Mouse (Mus musculus) CD4-positive, CD25-positive, alpha-beta regulatory T cell, adult 2 months (primary cell): Measurements from ENCODE around the gene Hrc.
"Not testable (repeated sequence)": the region's sequence is repeated elsewhere in the genome, so short reads cannot be mapped to it uniquely, and the experiment has no call there.

Experiments used
- DNase-seq: peaks from one replicate; pipeline ENCODE4 v3.0.0-alpha.2; 2012; ENCODE audit warnings: low read depth, low spot score

Gene Hrc

DNA sequence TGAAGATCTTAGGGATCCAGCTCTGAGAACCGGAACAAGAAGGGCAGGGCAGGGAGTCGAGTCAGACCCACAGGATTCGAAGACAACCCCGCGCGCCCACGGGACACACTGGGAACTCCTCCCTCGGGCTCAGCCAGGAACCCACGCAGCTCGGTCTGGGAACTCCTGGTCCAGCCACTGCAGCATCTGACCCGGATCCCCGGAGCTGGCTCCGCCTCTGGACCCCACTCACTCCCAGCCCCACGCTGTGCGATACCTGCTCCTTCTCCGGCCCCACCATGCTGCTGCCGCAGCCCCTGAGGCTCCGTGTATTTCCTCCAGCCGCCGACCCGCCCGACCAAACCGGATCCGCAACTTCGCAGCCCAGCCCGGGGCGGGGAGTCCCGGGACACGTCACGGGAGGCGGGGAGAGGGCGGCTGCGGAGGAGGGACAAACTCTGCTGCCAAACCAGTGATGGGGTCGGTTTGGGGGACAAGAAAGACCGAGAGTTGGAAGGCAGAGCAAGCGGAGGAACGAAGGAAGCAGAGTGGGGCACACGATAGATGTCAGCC lies 1.6 kb upstream of the Hrc start, which contains the start of gene Trpm4:
TSS of gene Trpm4 (minus strand) at position 350 of the 552 bp plus-strand sequence.
- DNase-seq: peak; percentile 91

DNA sequence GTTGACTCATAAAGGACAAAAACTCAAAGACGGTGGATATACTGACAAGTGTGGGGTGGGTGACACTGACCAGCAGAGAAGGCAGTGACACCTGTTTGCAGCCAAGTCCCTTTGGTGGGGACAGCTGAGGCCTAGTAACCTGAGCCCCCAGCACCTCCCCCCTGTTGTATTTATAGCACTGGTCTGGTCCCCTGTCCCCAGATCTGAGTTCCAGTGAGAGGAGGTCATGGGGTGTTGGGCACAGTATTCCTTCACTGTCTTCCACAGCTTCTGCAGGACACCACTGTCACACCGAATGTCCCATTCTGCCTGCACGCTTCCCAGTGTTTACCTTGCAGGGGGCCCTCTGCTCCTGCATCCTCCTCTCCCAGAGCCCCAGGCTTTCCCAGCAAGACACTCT lies 485 bp upstream of the Hrc start:
- no peak for DNase-seq

DNA sequence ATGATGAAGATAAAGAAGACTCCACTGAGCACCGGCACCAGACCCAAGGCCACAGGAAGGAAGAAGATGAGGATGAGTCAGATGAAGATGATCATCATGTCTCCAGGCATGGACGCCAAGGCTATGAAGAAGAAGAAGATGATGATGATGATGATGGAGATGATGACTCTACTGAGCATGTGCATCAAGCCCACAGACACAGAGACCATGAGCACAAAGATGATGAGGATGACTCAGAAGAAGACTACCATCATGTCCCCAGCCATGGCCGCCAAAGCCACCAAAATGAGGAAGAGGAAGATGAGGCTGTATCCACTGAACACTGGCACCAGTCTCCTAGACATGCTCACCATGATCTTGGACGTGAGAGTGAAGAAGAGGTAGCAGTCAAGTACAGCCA lies 1.2 kb downstream of the Hrc start:
- no peak for DNase-seq

DNA sequence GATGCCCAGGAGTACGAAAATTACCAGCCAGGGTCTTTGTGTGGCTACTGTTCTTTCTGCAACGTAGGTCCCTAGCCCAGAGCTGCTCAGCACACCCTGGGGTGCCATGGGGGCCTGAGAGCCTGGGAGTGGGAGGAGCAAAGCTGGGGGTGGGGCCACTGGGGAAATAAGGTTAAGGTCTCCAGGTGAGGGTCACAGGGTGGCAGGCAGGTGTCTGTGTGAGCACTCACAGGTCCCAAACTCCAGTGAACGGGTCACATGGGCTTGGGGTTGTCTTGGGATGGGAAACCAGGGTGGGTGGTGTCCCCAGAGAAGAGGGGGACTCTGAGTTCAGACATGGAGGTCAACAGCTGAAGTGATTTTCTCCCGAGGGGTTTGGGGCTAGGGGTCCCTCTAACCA lies 2.4 kb downstream of the Hrc start:
- DNase-seq: peak; percentile 23

DNA sequence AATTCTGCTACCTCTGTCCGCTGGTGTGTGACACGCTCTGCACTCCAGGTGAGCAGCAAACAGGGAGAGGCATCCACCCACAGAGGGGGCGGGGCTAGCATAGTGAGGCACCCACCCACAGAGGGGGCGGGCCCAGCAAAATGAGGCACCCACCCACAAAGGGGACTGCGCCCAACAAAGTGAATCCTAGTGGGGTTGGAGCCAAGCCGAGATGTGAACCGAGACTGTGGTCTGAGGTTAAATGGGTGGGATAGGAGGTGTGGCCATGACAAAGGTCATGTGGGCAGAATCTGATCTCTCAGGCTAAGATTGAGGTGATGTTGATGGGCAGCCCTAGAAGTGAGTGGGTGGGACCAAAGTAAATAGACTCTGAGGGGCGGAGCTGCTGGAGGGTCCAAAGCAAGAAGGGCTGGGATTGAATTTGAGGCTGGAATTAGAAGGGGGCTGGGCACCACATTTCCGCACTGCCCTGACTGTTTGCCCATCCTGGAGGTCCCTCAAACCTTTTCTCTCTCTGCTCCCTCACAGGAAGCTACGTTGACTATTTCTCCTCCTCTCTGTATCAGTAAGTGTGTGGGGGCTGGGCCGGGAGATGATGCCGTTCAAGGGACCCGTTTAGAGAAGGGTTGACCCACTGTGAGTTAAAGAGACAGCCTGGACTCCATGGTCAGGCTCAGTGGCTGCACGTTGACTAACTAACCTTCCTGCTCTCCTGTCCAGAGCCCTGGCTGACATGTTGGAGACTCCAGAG lies 3.2 kb downstream of the Hrc start:
- peak; percentile 76 for DNase-seq

DNA sequence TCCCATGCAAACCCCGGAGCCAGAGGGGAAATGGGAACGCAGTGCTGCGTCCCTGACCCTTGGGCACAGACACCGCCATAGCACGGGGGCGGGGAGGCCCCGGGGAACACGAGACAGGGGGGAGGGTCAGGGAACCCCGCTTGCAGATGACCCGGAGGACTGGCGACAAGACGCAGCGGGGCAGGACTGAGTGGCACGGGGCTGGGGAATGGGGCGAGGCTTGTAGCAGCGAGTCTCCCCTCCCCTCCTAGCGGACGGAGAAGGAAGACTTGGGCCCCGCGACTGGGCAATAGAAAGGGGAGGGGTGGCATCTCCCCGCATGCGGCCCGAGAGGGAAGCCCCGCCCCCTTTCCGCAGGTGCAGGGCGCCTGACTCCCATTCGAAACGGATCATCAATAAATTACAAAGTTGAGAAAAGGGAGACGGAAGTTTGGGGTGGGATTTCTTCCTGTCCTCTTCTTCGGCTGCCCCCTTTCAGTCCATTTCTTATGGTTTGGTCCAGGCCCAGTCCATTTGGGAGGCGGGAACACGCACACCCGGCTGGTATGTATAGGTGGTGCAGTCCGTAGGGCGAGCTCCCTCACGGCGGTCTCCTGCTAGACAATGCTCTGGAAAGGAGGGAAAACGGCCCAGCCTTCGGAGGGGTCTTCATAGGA lies 4.4 kb downstream of the Hrc start:
- peak; percentile 68 for DNase-seq

DNA sequence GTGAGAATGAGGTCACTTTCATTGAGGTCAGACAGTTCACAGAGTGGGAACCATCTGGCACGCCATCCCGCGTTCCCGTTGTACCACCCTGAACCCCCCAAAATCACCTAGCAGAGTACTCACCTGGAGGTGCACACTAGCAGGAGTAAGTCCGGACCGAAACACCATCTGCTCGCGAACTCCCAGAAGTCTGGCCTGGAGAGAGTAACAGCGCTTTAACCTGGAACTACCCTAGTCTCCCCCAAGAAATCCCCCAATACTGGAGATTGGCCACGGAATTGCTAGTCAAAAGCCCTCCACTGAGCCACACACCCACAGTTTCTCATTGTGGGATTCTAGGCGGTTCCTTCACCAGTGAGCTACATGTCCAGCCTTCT lies 5.0 kb downstream of the Hrc start:
- DNase-seq: no peak

DNA sequence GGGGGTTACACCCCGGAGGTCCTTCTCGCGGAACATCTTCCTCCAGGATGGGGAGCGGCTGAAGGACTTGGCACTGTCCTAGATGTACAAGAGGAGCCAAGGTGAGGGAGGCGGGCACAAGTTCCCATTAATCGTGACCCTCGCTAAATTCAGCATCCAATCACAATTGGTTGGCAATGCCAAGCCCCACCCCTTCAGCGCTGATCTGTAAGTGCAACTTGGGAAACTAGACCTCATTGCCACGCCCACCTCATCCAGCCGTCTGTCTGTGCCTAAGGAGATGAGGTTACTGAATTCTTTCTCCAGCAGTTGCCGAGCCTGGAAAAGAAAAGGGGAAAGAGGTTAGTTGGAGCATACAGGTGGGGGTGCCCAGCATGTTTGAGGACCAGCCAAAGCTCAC lies 5.6 kb downstream of the Hrc start:
- DNase-seq: peak; percentile 55

DNA sequence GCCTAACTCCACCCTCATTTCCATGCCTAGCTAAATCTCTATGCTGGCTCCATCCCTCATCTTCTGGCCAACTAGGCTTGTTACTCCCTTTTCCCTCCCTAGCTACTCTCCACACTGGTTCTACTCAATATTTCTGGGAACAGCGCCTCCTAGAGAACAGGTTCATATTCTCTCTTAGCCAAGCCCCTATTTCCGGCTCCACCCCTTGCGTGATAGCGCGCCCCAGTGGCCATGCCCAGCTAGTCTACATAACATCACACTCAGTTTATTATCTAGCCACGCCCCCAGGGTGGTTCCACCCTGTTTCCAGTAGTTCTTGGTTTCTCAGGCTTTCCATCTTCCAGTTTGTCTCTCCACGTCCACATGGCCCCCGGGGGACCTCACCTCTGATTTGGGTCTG lies 6.2 kb downstream of the Hrc start:
- peak; percentile 94 for DNase-seq

DNA sequence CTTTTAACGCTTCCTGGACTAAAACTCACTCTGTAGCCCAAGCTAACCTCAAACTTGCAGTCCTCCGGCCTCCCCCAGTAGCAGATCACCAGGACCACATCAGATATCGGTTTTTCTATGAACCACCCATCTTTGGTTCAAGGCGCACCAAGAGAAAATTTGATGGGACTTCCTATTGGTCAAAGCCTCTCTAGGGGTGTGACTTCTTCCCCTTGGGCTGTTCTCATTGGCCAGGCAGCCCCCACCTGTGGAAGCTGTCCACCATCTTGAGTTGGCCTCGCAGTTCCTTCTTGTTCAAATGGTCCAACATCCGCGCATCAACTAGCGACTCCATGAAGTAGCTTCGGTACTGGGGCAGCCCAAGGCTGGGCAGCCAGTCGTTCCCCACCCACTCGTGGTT lies 7.0 kb downstream of the Hrc start:
- no peak for DNase-seq

DNA sequence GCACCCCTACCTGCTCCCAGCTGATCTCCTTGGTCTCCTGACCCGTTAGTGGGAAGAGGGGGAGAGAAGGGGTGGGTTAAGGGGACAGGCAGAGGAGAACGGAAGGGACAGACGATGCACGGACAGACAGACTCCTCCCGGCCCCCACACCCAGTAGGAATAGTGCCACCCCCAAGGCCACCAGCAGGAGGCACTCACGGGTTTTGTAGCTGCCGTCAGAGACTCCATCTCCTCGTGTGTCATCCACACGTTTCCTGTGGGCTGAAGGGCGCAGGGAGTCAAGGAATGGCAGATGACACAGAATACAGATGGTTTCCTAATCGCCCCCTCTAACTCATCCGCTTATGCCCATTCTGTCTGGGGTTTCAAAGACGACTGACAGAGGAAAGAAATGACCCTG lies 8.5 kb downstream of the Hrc start:
- peak; percentile 62 for DNase-seq

DNA sequence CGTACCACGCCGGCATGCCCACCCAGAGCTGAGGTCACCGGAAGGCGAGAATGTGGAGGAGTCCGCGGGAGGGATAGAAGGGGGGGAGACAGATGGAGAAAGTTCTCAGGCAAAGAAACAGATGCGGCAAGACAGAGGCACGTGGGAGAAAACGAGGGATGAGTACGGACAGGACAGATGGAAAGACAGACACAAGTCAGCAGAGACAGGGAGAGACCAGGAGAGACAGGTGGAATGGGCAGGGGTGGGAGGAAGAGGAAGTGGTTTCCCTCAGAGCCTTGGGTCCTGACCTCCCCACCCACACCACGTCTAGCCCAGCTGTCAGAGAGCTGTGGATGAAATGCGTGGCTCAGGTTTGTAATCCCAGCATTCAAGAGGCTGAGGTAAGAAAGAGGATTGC lies 11.8 kb downstream of the Hrc start:
- no peak for DNase-seq

DNA sequence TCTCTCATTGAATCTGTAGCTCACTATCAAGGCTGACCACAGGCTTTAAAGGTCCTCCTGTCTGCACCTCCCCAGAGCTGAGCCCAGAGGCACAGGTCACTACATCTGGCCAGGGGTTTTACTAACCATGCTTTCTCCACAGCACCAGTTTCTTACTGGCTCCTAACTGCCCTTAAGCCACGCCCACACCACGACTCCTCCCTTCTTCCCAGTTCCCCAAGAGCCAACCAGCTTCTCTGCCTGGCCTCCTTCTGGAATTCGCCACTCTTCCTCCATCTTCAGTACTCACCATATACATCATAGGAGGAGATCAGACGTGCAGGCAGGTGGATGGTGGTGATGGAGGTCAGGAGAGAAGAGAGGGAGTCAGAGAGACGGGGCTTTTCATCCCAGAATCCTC lies 18.0 kb downstream of the Hrc start:
- no peak for DNase-seq

DNA sequence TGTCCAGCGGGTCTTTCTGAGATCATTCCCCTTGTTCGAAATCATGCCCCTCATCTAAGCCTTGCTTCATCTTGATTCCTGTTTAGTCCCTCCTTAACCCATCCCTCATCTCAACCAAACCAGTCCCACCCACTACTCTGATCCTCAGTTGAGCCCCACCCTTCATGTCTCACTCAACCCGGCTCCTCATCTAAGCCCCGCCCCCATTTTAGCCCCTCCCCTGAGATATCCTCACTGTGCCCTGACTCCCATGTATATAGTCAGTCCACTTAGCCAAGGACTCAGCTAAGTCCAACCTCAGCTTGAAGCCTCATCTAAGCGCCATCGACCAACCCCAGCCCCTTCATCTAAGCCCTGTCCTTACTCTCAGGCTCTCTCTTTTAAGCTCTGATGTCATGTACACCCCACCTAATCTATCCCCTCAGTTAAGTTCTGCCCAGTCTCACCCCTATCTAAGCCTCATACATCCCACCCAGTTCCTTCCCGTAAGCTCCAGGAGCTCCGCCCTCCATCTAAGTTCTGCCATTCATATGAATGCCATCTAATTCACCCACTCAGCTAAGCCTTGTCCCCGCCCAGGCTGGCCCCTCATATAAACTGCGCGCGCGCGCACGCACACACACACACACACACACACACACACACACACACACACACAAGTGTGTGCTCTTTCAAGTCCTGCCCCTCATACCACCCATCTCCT lies 20.4 kb downstream of the Hrc start:
- DNase-seq: no peak

DNA sequence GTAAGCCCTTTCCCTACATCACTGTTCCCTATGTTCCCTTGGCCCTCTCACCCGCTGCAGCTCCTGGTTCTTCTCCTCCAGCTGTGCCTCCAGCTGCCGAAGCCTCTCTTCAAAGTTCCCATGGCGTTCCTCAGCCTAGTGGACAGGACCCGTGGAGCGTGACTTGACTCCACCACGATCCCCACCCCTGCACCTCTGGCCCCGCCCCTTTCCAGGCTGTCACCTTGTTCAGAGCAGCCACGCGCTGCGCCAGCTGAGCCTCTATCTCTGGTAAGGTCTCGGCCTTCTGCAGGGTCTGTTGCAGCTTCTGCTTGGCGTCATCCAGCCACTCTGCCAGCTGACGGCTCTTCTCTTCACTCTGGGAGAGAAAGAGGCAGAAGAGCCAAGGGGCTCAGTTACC lies 21.0 kb downstream of the Hrc start:
- no peak for DNase-seq

DNA sequence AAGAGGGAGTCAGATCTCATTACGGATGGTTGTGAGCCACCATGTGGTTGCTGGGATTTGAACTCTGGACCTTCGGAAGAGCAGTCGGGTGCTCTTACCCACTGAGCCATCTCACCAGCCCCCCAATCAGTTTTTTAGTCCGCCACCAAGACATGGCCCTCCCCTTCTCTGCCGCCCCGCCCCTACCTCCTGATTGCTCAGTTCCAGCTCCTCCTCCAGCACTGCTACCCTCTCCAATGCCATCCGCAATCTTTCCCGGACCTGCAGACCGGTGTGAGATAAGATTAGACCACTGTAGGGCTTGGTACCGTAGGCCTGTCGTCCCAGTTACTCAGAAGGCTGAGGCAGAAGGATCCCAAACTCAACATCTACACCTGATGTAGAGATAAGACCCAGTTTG lies 24.0 kb downstream of the Hrc start:
- DNase-seq: not testable (repeated sequence)

DNA sequence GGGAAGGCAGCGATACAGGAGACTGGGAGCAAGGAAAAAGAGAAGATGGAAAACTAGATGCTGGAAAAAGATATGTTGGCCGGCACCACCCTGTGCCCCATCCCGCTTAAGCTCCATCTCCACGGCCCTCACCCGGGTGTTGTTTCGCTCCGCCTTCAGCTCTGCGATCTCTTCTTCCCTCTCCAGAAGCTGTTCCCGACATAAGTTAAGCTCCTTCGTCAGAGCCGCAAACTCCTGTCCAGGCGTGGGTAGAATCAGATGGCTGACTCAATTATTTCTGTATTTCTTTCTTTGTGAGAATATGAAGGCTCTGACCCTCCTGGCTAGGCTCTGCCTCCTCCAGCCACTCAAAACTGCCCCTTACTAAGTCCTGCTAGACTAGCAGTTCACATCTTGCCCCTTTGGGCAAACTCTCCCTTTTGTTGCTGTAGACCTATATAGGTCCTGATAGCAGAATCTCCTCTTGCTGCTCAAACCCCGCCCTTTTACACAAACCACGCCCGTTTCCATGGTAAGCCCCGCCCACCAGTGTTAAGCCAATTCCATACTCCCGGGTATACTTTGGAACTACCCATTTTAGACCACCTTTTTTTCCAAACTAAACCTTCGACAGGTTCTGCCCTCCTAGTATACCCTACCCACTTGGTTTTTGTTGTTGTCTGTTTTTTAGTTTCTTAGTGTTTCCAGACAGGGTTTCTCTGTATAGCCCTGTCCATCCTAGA lies 25.5 kb downstream of the Hrc start:
- DNase-seq: peak; percentile 38

DNA sequence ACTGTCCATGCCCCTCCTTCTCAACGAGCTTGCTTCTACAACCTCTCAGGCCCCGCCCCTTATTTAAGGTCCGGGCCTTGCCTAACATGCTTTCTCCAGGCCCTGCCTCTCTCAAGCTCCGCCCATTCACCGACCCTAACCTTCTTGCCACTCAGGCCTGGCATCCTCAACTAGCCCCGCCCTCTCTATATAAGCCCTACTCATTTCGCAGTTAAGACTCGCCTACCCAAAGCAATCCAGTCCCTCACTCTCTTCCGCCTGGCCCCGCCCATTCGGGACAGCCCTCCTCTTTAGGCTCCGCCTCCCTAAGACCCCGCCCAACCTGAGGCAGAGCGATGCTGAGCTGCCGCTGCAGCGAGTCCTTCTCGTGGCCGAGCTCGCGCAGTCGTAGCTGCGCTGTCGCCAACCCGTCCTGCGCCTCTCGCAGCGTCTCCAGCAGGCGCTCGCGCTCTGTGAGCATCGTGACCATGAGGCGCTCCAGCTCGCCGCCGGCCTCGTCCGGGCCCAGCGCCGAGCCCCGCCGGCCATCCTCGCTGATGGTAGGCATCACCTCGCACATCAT lies 26.2 kb downstream of the Hrc start:
- peak; percentile 91 for DNase-seq

DNA sequence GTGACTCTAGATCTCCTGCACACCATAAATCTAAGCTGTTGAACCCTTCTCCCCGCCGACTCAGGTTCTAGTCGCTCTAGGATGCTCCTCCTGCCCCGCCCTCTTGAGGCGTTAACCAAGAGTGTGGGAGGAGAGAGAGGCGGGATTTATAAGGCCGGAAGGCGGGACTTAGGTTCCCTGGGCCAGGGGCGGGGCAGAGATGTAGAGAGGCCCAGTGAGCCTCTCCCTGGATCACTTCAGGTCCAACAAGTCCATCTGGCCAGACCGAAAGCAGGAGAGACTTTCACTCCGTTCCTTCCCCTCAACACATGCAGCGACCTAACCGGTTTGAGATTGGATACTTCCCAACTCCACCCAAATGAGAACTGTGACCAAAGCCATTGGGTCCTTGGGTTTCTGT lies 27.7 kb downstream of the Hrc start:
- peak; percentile 81 for DNase-seq

DNA sequence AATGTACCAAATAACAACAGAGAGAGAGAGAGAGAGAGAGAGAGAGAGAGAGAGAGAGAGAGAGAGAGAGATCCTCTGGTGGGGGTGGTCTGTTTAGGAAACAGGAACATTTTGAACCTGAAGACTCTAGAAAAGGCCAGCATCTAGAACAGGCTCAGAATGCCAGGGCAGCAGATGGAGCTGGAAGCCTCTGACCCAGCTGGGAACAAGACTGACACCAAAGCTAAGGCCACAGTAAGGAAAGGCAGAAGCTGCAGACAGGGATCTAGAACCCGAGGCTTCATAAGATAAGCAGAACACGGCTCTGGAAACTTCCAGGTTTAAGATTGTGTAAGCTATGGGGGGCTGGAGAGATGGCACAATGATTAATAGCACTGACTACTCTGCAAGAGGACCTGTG lies 28.9 kb downstream of the Hrc start:
- no peak for DNase-seq
